Mouse (Mus musculus) WW6 (cell line): ENCODE results near the gene Clmn.
A peak's percentile ranks its signal among the peaks of the same experiment; 100 is the strongest.

Experiments used
- DNase-seq: peaks from one replicate; pipeline ENCODE4 v3.0.0-alpha.2; 2013; ENCODE audit warnings: low read depth, low spot score

The Clmn gene

GRCm38 (mm10) chr12:104864439-104865165 is at the start of gene Clmn:
Gene Clmn, minus strand, starts transcription at chr12:104865076.
- no peak for DNase-seq

DNA sequence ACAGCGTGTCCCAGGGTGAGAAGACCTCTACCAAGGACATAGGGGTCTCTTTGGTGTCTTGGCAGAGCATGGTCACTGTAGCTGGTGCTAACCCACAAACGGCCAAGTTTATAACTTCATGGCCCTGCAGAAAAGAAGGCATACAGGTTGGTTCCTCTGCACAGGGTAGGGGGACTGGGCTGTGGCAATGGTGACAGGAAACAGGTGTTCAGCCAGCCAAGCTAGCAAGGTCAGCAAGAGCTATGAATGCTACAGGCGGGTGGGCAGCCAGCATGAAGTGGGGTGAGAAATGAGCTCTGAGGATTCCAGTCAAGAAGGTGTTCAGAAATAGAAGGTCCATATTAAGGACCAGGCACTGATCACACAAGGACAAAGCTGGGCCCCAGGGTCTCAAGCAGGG is 48.1 kb upstream of the Clmn start:
- no peak for DNase-seq

GRCm38 (mm10) chr12:104912281-104912933 is 47.5 kb upstream of the Clmn start:
- no peak for DNase-seq

- DNase-seq = no peak
Observed at GRCm38 (mm10) chr12:104909750-104910149, 44.9 kb upstream of the Clmn start.

- DNase-seq = no peak
Observed at GRCm38 (mm10) chr12:104908986-104909385, 44.1 kb upstream of the Clmn start.

DNA sequence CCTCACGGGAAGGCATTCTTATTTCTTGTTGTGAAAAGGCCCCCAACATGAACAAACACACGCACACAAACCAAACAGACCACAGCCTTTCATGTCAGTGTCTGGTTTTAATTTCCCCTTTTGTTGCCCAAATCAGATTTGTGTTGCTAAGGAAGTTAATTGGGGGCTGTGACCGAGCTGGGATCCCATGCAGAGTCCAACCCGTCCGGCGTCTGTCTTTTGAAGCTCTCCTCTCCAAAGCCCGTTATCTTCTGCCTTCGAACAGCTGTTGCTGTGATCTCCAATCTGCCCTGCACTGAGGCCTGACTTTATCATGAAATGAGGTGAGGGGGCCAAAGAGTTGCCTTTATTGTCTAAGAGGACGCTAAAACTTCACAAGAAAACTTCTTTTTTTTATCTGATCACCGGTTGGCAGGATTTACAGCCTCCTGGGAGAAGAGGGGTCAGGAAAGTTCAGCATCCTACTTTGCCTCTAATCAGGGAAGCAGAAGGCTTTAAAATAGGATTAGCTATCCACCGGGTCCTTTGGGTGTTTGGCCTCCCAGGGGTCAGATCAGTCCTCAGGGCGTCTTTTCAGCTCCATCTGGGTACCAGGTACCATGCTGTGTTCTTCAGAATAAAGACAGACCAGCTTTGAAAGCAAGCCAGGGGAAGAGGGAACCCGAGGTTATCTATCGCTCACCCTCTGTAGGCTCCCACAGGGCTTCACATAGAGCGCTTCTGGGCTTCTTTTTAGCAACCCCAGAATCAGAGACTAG is 43.3 kb upstream of the Clmn start:
- no peak for DNase-seq

GRCm38 (mm10) chr12:104907133-104907532 is 42.3 kb upstream of the Clmn start:
- no peak for DNase-seq

GRCm38 (mm10) chr12:104904138-104904537 is 39.3 kb upstream of the Clmn start:
- DNase-seq = no peak

DNA sequence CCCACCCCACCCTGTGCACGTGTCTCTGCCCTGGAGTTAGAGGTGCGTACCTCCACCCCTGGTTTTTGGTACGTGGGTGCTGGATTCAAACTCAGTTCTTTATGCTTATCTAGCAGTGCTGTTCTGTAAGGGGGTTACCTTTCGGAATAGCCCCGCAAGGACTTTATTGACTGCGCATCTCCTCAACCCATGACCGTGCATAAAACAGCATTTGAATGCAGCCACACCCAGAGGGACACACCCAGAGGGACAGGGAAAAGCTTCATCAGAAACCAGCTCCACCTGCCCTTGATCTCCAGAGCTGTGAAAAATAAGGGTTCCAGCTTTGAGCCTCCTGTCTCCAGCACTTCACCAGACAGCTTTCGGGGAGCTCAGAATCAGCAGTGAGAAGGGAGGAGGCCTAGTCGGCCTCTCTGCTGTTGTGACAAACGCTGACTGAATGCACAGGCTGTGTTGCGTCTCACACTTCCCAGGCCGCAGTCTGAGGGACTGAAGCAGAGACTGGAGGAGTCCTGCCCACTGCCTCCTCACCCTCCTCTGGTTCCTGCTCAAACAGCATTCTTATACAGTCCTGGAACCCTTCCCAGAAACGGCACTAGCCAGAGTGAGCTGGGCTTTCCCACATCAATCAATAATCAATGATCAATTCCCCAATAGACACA is 37.6 kb upstream of the Clmn start:
- no peak for DNase-seq

DNA sequence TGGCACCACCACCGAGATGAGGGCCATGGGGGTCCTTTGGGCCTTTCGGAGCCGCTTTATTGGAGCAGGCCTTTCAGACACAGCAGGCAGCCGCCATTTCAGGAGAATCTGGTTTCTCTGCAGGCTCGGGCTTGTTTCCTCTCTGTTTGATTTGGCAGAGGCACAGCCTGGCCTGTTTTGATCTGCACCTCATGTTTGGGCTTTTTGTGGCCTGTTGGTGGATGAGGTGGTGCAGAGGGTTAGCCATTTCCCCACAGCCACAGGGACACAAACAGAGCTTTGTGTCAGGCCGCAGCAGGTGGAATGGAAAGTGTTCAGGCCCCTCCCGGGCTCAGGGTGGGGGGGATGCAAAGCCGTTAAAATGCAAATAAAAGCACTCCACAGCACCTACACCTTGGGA is 36.4 kb upstream of the Clmn start:
- no peak for DNase-seq

- DNase-seq = no peak
Observed at GRCm38 (mm10) chr12:104899835-104900234, 35.0 kb upstream of the Clmn start.

- DNase-seq = no peak
Observed at GRCm38 (mm10) chr12:104899161-104899560, 34.3 kb upstream of the Clmn start.

- DNase-seq = peak; percentile 64
Observed at GRCm38 (mm10) chr12:104898718-104899117, 33.8 kb upstream of the Clmn start.

DNA sequence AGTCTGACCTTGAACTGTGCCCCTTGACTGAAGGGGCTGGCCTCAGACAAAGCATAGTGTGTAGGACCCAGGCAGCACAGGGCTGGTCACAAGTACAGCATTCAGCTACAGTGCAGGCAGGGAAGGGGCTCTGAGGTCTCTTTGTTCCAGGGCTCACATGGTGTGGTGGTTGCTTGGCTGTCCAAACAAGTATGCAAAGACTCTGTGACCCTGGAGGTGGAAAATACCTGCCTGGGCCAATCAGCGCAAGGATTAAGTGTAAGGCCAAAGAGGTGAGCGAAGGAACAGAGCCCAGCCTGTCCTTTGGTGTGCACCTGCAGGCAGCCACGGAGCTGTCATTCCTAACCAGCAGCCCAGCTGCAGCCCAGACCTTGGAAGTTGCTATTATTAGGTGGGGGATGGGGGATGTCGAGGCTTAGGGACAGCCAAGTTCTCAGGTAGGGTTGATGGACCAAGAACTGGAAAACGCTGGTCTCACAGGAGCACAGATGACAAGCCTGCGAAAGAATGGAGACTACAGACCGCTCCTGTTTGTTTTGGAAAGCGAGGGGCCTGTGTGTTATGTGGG is 32.3 kb upstream of the Clmn start:
- DNase-seq = no peak

DNA sequence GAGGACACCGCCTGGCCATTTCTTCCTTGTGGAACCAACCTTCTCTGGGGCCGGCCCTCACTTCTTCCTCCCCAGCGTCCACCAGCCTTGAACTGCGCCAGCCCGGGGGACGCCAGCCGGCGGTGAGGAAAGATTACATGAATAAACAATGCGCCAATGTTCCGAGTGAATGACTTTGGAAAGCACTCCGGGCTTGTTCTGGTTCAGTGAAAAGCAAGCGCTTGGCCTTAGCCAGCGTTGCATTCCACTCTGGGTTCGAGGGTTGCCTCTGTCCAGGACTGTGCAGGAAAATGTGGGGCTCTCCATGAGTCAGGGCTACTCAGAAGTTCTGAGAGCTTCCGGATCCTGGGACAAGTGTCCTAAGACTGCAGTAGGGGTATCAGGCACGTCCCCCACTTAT is 31.8 kb upstream of the Clmn start:
- no peak for DNase-seq

GRCm38 (mm10) chr12:104892245-104892644 is 27.4 kb upstream of the Clmn start:
- no peak for DNase-seq

- no peak for DNase-seq
Observed at GRCm38 (mm10) chr12:104890066-104890465, 25.2 kb upstream of the Clmn start.

DNA sequence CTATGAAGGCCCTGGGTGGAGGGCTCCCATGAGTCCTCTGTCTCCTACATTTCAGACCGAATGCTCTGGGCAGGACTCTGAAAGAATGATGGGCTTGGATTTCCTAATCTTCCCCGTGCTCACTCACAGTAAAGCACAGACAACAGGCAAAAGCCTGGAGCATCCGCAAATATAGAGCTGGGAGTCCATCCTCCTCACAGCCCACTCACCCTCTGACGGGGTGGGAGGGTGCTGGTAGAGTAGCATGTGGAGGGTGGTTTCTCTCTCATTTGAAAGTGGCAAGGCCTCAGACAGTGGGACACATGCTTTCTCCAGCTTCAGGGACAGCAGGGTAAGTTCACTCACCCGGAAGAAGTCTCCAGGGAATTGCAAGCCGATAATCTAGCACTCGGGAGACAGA is 21.2 kb upstream of the Clmn start:
- DNase-seq = no peak

DNA sequence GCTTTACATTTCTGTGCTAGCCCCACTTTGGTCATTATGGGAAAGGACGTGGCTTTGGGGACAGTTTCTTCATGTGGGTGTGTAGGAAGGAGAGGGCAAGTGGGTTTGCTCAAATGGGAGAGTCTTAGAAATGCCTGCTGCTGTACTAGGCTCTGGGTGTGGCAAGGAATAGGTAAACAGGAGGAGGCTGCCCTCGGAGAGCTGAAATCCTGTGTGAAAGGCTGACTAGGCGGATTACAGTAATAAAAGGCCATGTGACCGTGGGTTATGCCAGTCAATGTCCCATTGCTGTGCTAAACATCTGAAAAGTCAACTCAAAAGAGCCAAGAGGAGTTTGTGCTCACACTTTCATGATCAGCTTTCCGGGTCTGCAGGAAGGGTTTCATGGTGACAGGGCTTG is 17.7 kb upstream of the Clmn start:
- no peak for DNase-seq

GRCm38 (mm10) chr12:104882061-104882460 is 17.2 kb upstream of the Clmn start:
- no peak for DNase-seq

DNA sequence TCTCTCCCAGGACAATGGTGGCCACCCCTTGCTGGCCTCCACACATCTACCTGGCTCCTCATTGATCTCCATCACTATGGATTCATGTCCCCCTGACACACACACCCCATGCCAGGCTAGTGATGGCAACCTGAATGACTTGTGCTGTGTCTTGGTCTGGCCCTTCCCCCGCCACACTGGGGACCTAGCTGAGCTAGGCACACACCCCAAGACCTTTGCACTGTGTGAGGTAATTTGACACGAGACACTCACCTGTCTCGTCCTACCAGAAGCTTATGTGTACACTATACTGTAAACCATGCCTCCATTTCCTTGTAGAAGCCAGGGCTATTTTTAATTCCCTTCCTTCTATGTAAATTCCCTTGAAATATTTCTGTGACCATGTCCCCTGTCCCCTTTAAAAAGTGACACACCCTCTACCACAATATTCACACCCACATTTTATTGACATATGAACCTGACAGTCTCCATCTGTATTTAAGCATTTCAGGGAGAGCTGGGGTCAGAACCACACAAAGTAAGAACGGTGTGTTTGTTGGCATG is 16.7 kb upstream of the Clmn start:
- no peak for DNase-seq

GRCm38 (mm10) chr12:104880367-104880766 is 15.5 kb upstream of the Clmn start:
- no peak for DNase-seq
